Mouse (Mus musculus): ENCODE measurements at regions not wholly inside any gene's neighbourhood (a gene's known extent, or its start where the extent isn't known, plus 50 kb on each side); places are given as distances from the start of the nearest gene placed in this dataset.

DNA sequence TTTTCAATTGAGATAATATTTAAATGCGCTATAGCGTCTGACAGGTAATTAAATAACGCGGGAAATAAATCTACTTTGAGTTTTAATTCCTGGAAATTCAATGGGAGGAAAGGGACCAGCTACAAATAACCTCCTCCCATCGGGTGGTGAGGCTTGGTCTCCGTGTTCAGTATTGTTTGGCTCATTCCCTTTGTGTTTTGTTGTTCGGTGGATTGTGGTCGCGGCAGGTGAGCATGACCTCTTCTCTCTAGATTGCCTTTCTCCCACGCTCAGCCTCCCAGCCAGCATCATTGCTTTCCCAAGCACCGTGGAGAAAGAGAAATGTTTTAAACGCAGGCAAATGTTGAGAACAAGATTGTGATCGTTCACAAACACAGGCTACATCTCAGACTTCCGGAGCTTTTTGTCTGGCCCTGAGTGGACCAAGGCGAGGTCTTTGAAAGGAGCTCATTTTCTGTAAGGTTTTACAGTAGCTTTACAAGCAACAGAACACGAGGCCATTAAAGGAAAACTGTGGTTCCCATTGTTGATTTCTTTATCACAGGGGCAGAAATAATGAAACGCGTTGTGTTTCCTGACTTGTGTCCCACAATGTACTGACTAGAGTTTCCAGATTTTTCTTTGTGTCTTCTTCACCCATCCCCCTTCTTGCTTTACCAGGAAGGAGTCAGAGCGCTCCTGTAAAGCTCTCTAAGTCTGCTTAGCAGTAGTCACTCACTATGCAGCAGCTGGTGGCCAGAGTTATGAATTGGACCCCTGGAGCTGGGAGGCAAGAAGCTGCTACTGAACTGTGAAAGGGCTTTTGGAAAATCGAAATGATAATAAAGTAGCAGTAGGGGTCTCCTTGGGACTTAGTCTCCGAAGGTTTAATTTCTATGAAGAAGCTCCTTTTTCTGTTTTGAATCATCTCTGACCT lies 337.7 kb downstream of the Galc start:
- ATAC-seq, result no peak
- no peaks in the 10 kb centered on the region for H3K27me3 ChIP-seq (replicated peaks; ENCODE audit: control insufficient read depth, insufficient read depth, low read length)
- no peak overlapping the region for H3K9ac ChIP-seq (ENCODE audit: low read depth, low read length)
- no peak overlapping the region for H3K4me2 ChIP-seq (replicated peaks; ENCODE audit: low read depth)
- no peaks in the 10 kb centered on the region for H3K4me1 ChIP-seq (replicated peaks; ENCODE audit: control insufficient read depth, insufficient read depth, low read length)
- H3K9me3 ChIP-seq (ENCODE audit: control insufficient read depth), result no peaks in the 10 kb centered on the region
- no peak for TF ChIP-seq CTCF (IDR thresholded peaks at IDR 0.05; ENCODE audit: low read depth)
- no peaks in the 10 kb centered on the region for H3K36me3 ChIP-seq (ENCODE audit: control insufficient read depth, insufficient read depth)
- 74% methylated on average over 21 of the region's 21 CpGs for WGBS
- H3K27ac ChIP-seq (ENCODE audit: low read depth, low read length), result no peak overlapping the region
- H3K4me3 ChIP-seq (ENCODE audit: low read depth, low read length), result no peak overlapping the region

DNA sequence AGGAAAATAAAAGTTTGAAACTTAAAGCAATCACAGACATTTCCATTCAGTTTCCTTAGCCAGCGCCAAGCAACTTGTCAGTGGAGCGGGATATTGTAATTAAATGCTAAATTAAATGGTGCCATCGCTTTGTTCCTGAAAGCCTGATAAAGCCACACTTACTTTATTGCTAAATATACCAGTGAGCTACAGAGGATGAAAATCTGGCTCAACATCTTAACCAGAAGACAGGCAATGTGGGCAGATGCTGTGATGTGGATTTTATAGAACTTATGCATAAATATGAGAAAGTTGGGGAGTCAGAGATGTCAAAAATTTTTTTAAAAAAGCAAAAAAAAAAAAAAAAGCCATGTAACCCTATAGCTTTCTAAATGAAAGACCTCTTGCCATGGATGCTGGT lies 340.8 kb downstream of the Galc start:
- Histone ChIP-seq H3K4me1 (replicated peaks; ENCODE audit: control insufficient read depth, insufficient read depth, low read length) (no peaks in the 10 kb centered on the region), H3K4me3 (ENCODE audit: low read depth, low read length) (no peak overlapping the region), H3K9ac (ENCODE audit: low read depth, low read length) (no peak overlapping the region), H3K27me3 (replicated peaks; ENCODE audit: control insufficient read depth, insufficient read depth, low read length) (no peaks in the 10 kb centered on the region), H3K4me2 (replicated peaks; ENCODE audit: low read depth) (no peak overlapping the region), H3K36me3 (ENCODE audit: control insufficient read depth, insufficient read depth) (no peaks in the 10 kb centered on the region), H3K9me3 (ENCODE audit: control insufficient read depth) (no peaks in the 10 kb centered on the region), H3K27ac (ENCODE audit: low read depth, low read length) (no peak overlapping the region)
- 91% methylated on average over 3 of the region's 3 CpGs for WGBS
- ATAC-seq, result no peak
- no peak for TF ChIP-seq CTCF (IDR thresholded peaks at IDR 0.05; ENCODE audit: low read depth)

GRCm38 (mm10) chr12:97915026-97915425 lies 344.2 kb downstream of the Galc start:
- Histone ChIP-seq H3K9me3 (ENCODE audit: control insufficient read depth) (no peaks in the 10 kb centered on the region), H3K27ac (ENCODE audit: low read depth, low read length) (no peak overlapping the region), H3K4me3 (ENCODE audit: low read depth, low read length) (no peak overlapping the region), H3K36me3 (ENCODE audit: control insufficient read depth, insufficient read depth) (no peaks in the 10 kb centered on the region), H3K4me2 (replicated peaks; ENCODE audit: low read depth) (no peak overlapping the region), H3K9ac (ENCODE audit: low read depth, low read length) (no peak overlapping the region), H3K27me3 (replicated peaks; ENCODE audit: control insufficient read depth, insufficient read depth, low read length) (no peaks in the 10 kb centered on the region), H3K4me1 (replicated peaks; ENCODE audit: control insufficient read depth, insufficient read depth, low read length) (no peaks in the 10 kb centered on the region)
- TF ChIP-seq CTCF (IDR thresholded peaks at IDR 0.05; ENCODE audit: low read depth), result no peak
- no peak for ATAC-seq
- 87% methylated on average over 4 of the region's 4 CpGs for WGBS

DNA sequence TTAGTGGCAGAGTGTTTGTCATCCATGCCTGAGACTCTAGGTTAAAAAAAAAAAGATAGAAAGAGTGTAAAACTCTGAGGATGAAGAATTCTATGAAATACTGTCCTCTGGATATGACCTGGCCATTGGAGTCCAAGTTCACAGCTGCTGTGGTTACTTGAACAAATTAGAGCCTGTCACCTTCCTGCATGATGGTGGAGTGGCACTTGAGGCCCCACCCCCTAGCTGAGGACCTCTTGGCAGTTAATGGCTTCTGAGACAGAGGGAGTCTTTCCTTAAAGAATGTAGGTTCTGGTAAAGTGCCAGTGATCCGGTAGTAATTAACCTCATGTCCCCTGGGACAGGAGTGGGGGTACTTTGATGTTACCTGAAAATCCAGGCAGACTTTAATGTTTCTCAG lies 346.5 kb downstream of the Galc start:
- Histone ChIP-seq H3K9me3 (ENCODE audit: control insufficient read depth) (no peaks in the 10 kb centered on the region), H3K27ac (ENCODE audit: low read depth, low read length) (no peak overlapping the region), H3K4me3 (ENCODE audit: low read depth, low read length) (no peak overlapping the region), H3K9ac (ENCODE audit: low read depth, low read length) (no peak overlapping the region), H3K27me3 (replicated peaks; ENCODE audit: control insufficient read depth, insufficient read depth, low read length) (no peaks in the 10 kb centered on the region), H3K36me3 (ENCODE audit: control insufficient read depth, insufficient read depth) (no peaks in the 10 kb centered on the region), H3K4me2 (replicated peaks; ENCODE audit: low read depth) (no peak overlapping the region), H3K4me1 (replicated peaks; ENCODE audit: control insufficient read depth, insufficient read depth, low read length) (no peaks in the 10 kb centered on the region)
- 76% methylated on average over 1 of the region's 1 CpGs for WGBS
- no peak for TF ChIP-seq CTCF (IDR thresholded peaks at IDR 0.05; ENCODE audit: low read depth)
- no peak for ATAC-seq

DNA sequence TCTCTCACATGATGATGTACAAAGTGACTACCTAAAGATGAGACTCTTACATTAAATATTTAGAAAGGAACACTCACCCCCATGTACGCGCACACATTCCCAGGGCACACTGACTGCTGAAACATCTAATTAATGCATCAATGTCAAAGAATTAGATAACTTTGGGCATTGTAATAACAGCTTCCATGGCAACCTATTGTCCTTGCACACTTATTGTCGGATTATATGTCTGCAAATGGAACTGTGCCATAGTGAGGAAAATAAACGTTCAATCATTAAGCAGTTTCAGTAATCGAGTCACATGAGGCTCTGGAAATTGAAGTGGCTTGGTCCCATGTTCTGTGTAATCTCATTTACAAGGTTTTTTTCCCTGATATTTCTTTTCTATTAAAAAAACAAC lies 360.0 kb downstream of the Galc start:
- WGBS, result 82% methylated on average over 5 of the region's 5 CpGs
- H3K4me1 ChIP-seq (replicated peaks; ENCODE audit: control insufficient read depth, insufficient read depth, low read length), result no peaks in the 10 kb centered on the region

GRCm38 (mm10) chr12:97898178-97898577 lies 361.1 kb downstream of the Galc start:
- Histone ChIP-seq H3K9ac (ENCODE audit: low read depth, low read length) (no peak overlapping the region), H3K4me2 (replicated peaks; ENCODE audit: low read depth) (no peak overlapping the region), H3K27ac (ENCODE audit: low read depth, low read length) (no peak overlapping the region), H3K27me3 (replicated peaks; ENCODE audit: control insufficient read depth, insufficient read depth, low read length) (no peaks in the 10 kb centered on the region), H3K4me3 (ENCODE audit: low read depth, low read length) (no peak overlapping the region), H3K36me3 (ENCODE audit: control insufficient read depth, insufficient read depth) (no peaks in the 10 kb centered on the region), H3K9me3 (ENCODE audit: control insufficient read depth) (no peaks in the 10 kb centered on the region), H3K4me1 (replicated peaks; ENCODE audit: control insufficient read depth, insufficient read depth, low read length) (no peaks in the 10 kb centered on the region)
- no peak for ATAC-seq
- TF ChIP-seq CTCF (IDR thresholded peaks at IDR 0.05; ENCODE audit: low read depth), result no peak
- WGBS, result 73% methylated on average over 2 of the region's 2 CpGs

More for the DNA sequence above, 360.0 kb downstream of the Galc start:
- H3K27me3 ChIP-seq (replicated peaks; ENCODE audit: control insufficient read depth, insufficient read depth, low read length), result no peaks in the 10 kb centered on the region
- H3K36me3 ChIP-seq (ENCODE audit: control insufficient read depth, insufficient read depth), result no peaks in the 10 kb centered on the region
- H3K9ac ChIP-seq (ENCODE audit: low read depth, low read length), result no peak overlapping the region
- no peak for ATAC-seq
- H3K4me3 ChIP-seq (ENCODE audit: low read depth, low read length), result no peak overlapping the region
- no peak overlapping the region for H3K4me2 ChIP-seq (replicated peaks; ENCODE audit: low read depth)
- no peak for TF ChIP-seq CTCF (IDR thresholded peaks at IDR 0.05; ENCODE audit: low read depth)
- H3K27ac ChIP-seq (ENCODE audit: low read depth, low read length), result no peak overlapping the region
- no peaks in the 10 kb centered on the region for H3K9me3 ChIP-seq (ENCODE audit: control insufficient read depth)

All from intestine, postnatal 0 days (tissue).